Mouse (Mus musculus) spleen, adult 2 months (tissue): Measurements from ENCODE around the gene Pigu. TPM values are rescaled to one million over a fixed set of nuclear protein-coding genes. Genes with fewer than 3 reads are reported as not detected.

ENCODE experiments used
- DNase-seq, 2 experiments: peaks; one replicate each; pipeline versions ENCODE4 v3.0.0 to v3.0.0-alpha.2; 2012 to 2021; ENCODE audit warnings: low spot score in 2 of 2, low read depth in 1 of 2
- H3K27ac ChIP-seq: fragments of 200-500 bp; 2 replicates; pipeline ENCODE4 v1.5.1; 2012; ENCODE audit warnings: low read length, inconsistent platforms; ENCODE audit not compliant: insufficient read depth
- H3K27me3 ChIP-seq: fragments of 200-500 bp; 2 replicates; pipeline ENCODE4 v1.6.1; 2012; ENCODE audit warnings: mild to moderate bottlenecking, moderate library complexity, low read length, inconsistent platforms; ENCODE audit not compliant: control insufficient read depth, insufficient read depth
- H3K36me3 ChIP-seq: fragments of 200-500 bp; 2 replicates; pipeline ENCODE4 v1.6.1; 2012; ENCODE audit warnings: mild to moderate bottlenecking, low read length, inconsistent platforms; ENCODE audit not compliant: control insufficient read depth, insufficient read depth
- H3K4me1 ChIP-seq: fragments of 200-500 bp; 2 replicates; pipeline ENCODE4 v1.6.1; 2011; ENCODE audit warnings: inconsistent platforms; ENCODE audit not compliant: control insufficient read depth, insufficient read depth, insufficient read length
- H3K4me3 ChIP-seq: fragments of 200-500 bp; 2 replicates; pipeline ENCODE4 v1.5.1; 2011; ENCODE audit warnings: mild to moderate bottlenecking, inconsistent platforms; ENCODE audit not compliant: insufficient read depth, insufficient read length; ENCODE audit errors: extremely low read depth
- CTCF ChIP-seq: fragments of 200-500 bp; IDR thresholded peaks from 2 replicates; pipeline ENCODE4 v1.5.1; 2011; ENCODE audit warnings: mild to moderate bottlenecking, inconsistent platforms; ENCODE audit not compliant: insufficient read depth, insufficient read length, insufficient replicate concordance; ENCODE audit errors: extremely low read depth
- POLR2A ChIP-seq: fragments of 200-500 bp; IDR thresholded peaks from 2 replicates; pipeline ENCODE4 v1.6.1; 2011; ENCODE audit warnings: low read depth, low read length, inconsistent platforms
- WGBS: fragments of 180-500 bp; shearing (Covaris S2); methylation state at CpG from one replicate; pipeline ENCODE4 v1.1.7; 2018; 5-methylcytosine and 5-hydroxymethylcytosine counted together
- polyA plus RNA-seq: library from polyadenylated mRNA; depleted of rRNA; stranded (reverse); fragments of >200 nt; gene quantifications from 2 replicates; pipeline ENCODE4 v1.2.3, GENCODE M21; 2012; rRNA removed

Gene Pigu
- polyA plus RNA-seq: 16.0 and 17.6 TPM in 2 replicates

DNA sequence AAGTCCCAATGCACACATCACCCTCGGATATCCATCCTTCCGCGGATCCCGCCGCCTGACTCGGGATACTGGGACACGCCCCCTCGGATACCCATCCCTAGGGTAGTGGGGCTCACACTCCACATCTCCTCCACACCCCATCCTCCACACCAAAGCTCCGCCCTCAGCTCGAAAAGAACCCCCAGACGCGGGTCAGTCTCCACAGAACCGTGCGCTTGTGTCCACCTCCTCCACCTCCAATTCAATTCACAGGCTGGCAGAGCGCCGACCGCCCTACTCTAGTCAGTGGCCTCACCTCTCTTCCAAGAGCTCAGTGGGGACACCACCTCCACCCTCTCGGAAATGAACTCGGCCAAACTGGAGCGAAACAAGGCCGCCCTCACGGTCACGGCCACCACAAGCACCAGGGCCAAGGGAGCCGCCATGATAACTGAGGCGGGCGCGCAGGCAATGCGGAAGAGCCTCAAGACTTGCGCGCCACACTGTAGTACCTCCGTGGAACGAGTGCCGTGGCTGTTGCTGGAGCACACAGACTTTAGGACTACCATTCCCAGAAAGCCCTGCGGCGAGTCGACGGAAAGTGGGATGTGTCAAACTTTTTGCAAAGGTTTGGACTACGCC lies at the start of gene Pigu:
Gene Pigu, minus strand, starts transcription at position 460 of the 621 bp plus-strand sequence.
- WGBS: under 1% methylated on average over 38 of the region's 38 CpGs
- no peaks in the 10 kb centered on the region for H3K36me3 ChIP-seq
- peak within 1 kb of the TSS; percentile 89 for H3K4me3 ChIP-seq
- peak; percentile 60 for TF ChIP-seq POLR2A
- no peak for TF ChIP-seq CTCF
- no peaks in the 10 kb centered on the region for H3K27me3 ChIP-seq
- H3K27ac ChIP-seq: peak within 1 kb of the TSS; percentile 61
- peak; percentile 87 to 94 for DNase-seq
- no peaks in the 10 kb centered on the region for H3K4me1 ChIP-seq

DNA sequence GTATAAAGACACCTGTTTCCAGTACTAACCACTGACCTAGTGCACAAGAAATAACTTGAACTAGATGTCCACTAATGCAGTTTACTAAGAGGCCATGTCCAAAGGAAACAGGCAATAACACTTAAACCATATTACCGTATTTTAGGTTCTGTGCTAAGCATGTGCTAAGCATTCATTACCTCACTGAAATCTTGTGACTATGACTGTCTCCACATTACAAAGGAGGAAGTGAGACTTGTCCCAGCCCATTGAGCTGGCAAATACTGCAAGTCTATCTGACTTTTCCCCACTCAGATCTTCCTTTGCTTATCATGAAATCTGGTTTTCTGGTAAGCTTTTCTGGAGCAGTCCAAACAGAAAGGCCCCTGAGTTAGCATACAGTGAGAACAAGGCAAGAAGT lies 47.4 kb upstream of the Pigu start:
- H3K27ac ChIP-seq: no peak overlapping the region

DNA sequence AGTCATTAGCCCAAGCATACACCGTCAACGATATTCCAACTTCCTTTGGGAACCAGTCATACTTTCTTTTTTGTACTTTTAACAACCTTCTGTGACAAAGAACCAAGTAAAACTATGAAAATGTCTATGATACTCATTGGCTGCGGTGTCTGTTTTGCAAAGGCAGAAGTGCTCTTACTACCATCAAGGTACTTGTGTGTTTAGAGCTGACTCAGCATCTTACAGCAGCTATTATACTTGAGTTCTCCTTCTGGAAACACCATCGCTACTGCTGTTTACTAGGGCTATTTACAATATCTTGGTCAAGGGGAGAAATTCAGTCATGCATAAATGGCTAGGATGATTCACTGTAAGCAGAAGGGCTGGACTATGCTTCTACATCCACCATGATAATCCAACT lies 44.7 kb upstream of the Pigu start:
- Histone ChIP-seq H3K4me3 (no peak overlapping the region), H3K27me3 (no peaks in the 10 kb centered on the region), H3K27ac (no peak overlapping the region), H3K4me1 (peaks cover 8% of the 10 kb centered on the region; the same call in 1 of the 2 replicates), H3K36me3 (peaks cover 5% of the 10 kb centered on the region; the same call in 1 of the 2 replicates)
- TF ChIP-seq POLR2A (no peak), CTCF (no peak)
- WGBS: 96% methylated on average over 4 of the region's 4 CpGs
- no peak for DNase-seq

More for the DNA sequence above, 47.4 kb upstream of the Pigu start:
- 37% methylated on average over 1 of the region's 1 CpGs for WGBS
- Histone ChIP-seq H3K27me3 (no peaks in the 10 kb centered on the region), H3K36me3 (peaks cover 13% of the 10 kb centered on the region), H3K4me1 (peaks cover 8% of the 10 kb centered on the region; the same call in 1 of the 2 replicates), H3K4me3 (no peak overlapping the region)
- TF ChIP-seq CTCF (no peak), POLR2A (no peak)
- DNase-seq: peak in 1 of 2 experiments; percentile 81

DNA sequence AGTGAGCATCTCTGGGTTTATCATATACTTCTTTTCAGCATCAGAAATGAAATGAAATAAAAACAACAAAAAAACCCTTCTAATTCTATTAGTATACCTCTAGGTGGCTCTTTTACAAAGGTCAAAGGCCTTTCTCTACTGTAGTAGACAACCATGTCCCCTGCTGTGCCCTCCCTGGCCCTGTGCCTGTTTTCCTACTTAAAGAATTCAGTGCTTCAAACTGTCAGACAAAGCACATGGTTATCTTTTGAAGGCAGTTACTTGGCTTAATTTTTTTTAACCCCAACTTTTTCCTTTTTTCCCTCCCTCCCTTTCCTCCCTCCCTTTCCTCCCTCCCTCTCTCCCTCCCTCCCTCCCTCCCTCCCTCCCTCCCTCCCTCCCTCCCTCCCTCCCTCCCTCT lies 43.0 kb upstream of the Pigu start:
- TF ChIP-seq POLR2A: no peak
- no peak for TF ChIP-seq CTCF
- peaks cover 7% of the 10 kb centered on the region; the same call in 1 of the 2 replicates for H3K36me3 ChIP-seq
- DNase-seq: no peak

DNA sequence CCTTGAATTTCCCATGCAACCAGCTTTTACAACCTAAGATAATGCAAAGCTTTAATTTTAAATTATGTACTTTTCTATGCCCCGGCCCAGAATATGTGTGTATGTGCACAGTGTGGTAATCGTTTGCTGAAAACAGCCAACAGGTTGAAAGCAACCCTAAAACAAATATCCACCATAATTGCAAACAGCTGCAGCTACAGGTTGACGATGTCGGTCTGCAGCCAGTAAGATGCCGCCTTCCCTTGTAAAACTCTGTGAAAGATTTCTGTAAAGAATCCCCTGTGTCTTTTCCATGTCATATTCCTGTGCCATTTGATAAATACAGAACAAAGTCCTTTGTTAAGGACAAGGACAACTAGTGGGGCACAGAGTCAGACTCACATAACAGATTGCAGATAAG lies 37.4 kb upstream of the Pigu start:
- TF ChIP-seq CTCF: no peak
- no peak for TF ChIP-seq POLR2A
- peaks cover 10% of the 10 kb centered on the region for H3K36me3 ChIP-seq
- H3K27me3 ChIP-seq: no peaks in the 10 kb centered on the region
- H3K4me1 ChIP-seq: no peaks in the 10 kb centered on the region
- no peak overlapping the region for H3K27ac ChIP-seq
- H3K4me3 ChIP-seq: no peak overlapping the region
- no peak for DNase-seq
- WGBS: 97% methylated on average over 5 of the region's 5 CpGs

More for the DNA sequence above, 43.0 kb upstream of the Pigu start:
- Histone ChIP-seq H3K4me1 (peaks cover 4% of the 10 kb centered on the region; the same call in 1 of the 2 replicates), H3K4me3 (no peak overlapping the region), H3K27ac (no peak overlapping the region), H3K27me3 (no peaks in the 10 kb centered on the region)

DNA sequence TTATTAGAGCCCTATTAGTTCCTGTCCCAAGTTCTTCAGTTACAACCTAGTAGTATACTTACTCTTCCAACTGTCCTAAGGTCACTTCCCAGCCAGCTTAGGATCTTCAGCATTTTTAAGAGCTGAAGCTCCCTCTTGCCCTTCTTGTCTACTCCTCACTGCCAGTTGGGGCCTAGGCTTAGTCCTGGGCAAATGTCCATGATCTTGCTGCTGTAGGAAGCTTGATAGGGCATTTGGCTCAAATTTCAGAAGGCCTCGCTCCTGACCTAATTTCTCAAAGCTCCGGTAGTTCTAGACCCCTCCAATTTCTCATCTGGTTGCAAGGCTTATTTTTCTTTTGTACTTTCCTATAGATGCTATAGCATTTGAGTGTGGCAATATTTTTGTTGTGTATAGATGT lies 31.3 kb upstream of the Pigu start:
- TF ChIP-seq POLR2A: no peak
- no peak for TF ChIP-seq CTCF
- no peak for DNase-seq
- H3K27me3 ChIP-seq: no peaks in the 10 kb centered on the region
- H3K4me1 ChIP-seq: no peaks in the 10 kb centered on the region
- H3K27ac ChIP-seq: no peak overlapping the region
- H3K4me3 ChIP-seq: no peak overlapping the region
- 90% methylated on average over 2 of the region's 2 CpGs for WGBS
- peaks cover 6% of the 10 kb centered on the region for H3K36me3 ChIP-seq

DNA sequence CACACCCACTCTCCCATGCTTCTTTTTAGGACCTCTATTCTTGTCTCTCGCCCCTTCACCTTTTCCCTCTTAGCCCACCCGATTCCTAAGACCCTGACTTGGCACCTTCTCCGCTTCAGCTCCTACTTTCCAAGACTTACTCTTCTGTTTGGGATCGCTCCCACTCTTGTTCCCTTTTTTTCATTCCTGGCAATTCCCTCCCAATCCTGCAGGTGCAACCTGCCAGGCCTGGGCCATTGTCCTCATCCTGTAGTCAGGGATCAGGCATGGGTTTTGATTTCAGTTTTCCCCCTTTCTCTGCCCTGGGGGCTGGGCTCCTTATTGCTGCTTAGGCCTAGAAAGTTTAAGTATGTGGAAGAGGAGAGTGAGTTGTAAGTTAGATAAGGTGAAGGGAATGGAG lies 29.8 kb upstream of the Pigu start:
- no peak for TF ChIP-seq CTCF
- no peaks in the 10 kb centered on the region; the same call in 1 of the 2 replicates for H3K4me1 ChIP-seq
- H3K27me3 ChIP-seq: no peaks in the 10 kb centered on the region
- H3K36me3 ChIP-seq: peaks cover 6% of the 10 kb centered on the region
- no peak for DNase-seq
- 88% methylated on average over 4 of the region's 4 CpGs for WGBS
- H3K27ac ChIP-seq: no peak overlapping the region
- no peak overlapping the region for H3K4me3 ChIP-seq
